Mouse (Mus musculus): ENCODE measurements around the gene Gxylt2. TPM values are rescaled to one million over a fixed set of nuclear protein-coding genes. Genes with fewer than 3 reads are reported as not detected.

The Gxylt2 gene
- polyA plus RNA-seq, 1 experiment from 2014 or later: 24.1 TPM

GRCm38 (mm10) chr6:100686341-100686740, 18.2 kb upstream of the Gxylt2 start:
- Histone ChIP-seq H3K4me3 (no peak overlapping the region), H3K9me3 (no peaks in the 10 kb centered on the region), H3K27ac (no peak overlapping the region), H3K27me3 (no peaks in the 10 kb centered on the region), H3K4me2 (replicated peaks) (no peak overlapping the region), H3K36me3 (no peaks in the 10 kb centered on the region), H3K9ac (no peak overlapping the region), H3K4me1 (no peaks in the 10 kb centered on the region)
- 68% methylated on average over 2 of the region's 2 CpGs for WGBS
- ATAC-seq (ENCODE audit: insufficient number of reproducible peaks, insufficient read depth, low FRiP score, low TSS enrichment): no peak

GRCm38 (mm10) chr6:100699986-100700385, 4.5 kb upstream of the Gxylt2 start:
- Histone ChIP-seq H3K27ac (no peak overlapping the region), H3K4me2 (replicated peaks) (no peak overlapping the region), H3K4me1 (peaks cover 6% of the 10 kb centered on the region), H3K9me3 (no peaks in the 10 kb centered on the region), H3K4me3 (no peak overlapping the region), H3K27me3 (0 out of 2 replicates have a peak, but pooled peaks cover 3% of the 10 kb centered on the region), H3K9ac (no peak overlapping the region), H3K36me3 (no peaks in the 10 kb centered on the region)
- ATAC-seq (ENCODE audit: insufficient number of reproducible peaks, insufficient read depth, low FRiP score, low TSS enrichment): no peak
- 83% methylated on average over 5 of the region's 5 CpGs for WGBS

- H3K27ac ChIP-seq: no peak overlapping the region
- H3K9me3 ChIP-seq: no peaks in the 10 kb centered on the region
- H3K4me3 ChIP-seq: no peak overlapping the region
- H3K4me2 ChIP-seq (replicated peaks): no peak overlapping the region
- 0 out of 2 replicates have a peak, but pooled peaks cover 3% of the 10 kb centered on the region for H3K27me3 ChIP-seq
- WGBS: 49% methylated on average over 5 of the region's 5 CpGs
- H3K4me1 ChIP-seq: peaks cover 6% of the 10 kb centered on the region
- no peaks in the 10 kb centered on the region for H3K36me3 ChIP-seq
- H3K9ac ChIP-seq: no peak overlapping the region
- ATAC-seq (ENCODE audit: insufficient number of reproducible peaks, insufficient read depth, low FRiP score, low TSS enrichment): no peak
These were observed 3.8 kb upstream of the Gxylt2 start for GRCm38 (mm10) chr6:100700774-100701173.

GRCm38 (mm10) chr6:100704197-100704573, 349 bp upstream of the Gxylt2 start:
- H3K4me1 ChIP-seq: peaks cover 26% of the 10 kb centered on the region
- peak; percentile 39; the same call in 1 of the 2 replicates for ATAC-seq (ENCODE audit: insufficient number of reproducible peaks, insufficient read depth, low FRiP score, low TSS enrichment)
- no peaks in the 10 kb centered on the region for H3K9me3 ChIP-seq
- H3K36me3 ChIP-seq: no peaks in the 10 kb centered on the region
- H3K4me2 ChIP-seq (replicated peaks): peak overlapping the region; percentile 85
- peak overlapping the region; percentile 91 for H3K9ac ChIP-seq
- peak overlapping the region; percentile 90; the same call in 1 of the 2 replicates for H3K27ac ChIP-seq
- H3K27me3 ChIP-seq: 0 out of 2 replicates have a peak, but pooled peaks cover 3% of the 10 kb centered on the region
- peak overlapping the region; percentile 88 for H3K4me3 ChIP-seq
- WGBS: 25% methylated on average over 8 of the region's 8 CpGs

GRCm38 (mm10) chr6:100705366-100705811, 855 bp downstream of the Gxylt2 start:
- Histone ChIP-seq H3K27ac (peak overlapping the region; percentile 90), H3K4me3 (peak overlapping the region; percentile 88), H3K4me2 (replicated peaks) (peak overlapping the region; percentile 85), H3K4me1 (peaks cover 33% of the 10 kb centered on the region), H3K9ac (peak overlapping the region; percentile 91), H3K36me3 (no peaks in the 10 kb centered on the region), H3K27me3 (0 out of 2 replicates have a peak, but pooled peaks cover 3% of the 10 kb centered on the region), H3K9me3 (no peaks in the 10 kb centered on the region)
- ATAC-seq (ENCODE audit: insufficient number of reproducible peaks, insufficient read depth, low FRiP score, low TSS enrichment): no peak
- 1% methylated on average over 15 of the region's 15 CpGs for WGBS

GRCm38 (mm10) chr6:100706861-100707260, 2.3 kb downstream of the Gxylt2 start:
- H3K9ac ChIP-seq: no peak overlapping the region
- no peak overlapping the region for H3K4me3 ChIP-seq
- 79% methylated on average over 6 of the region's 6 CpGs for WGBS
- no peaks in the 10 kb centered on the region for H3K9me3 ChIP-seq
- H3K4me1 ChIP-seq: peaks cover 33% of the 10 kb centered on the region
- H3K27me3 ChIP-seq: 0 out of 2 replicates have a peak, but pooled peaks cover 3% of the 10 kb centered on the region
- no peaks in the 10 kb centered on the region for H3K36me3 ChIP-seq
- H3K4me2 ChIP-seq (replicated peaks): peak overlapping the region; percentile 85
- H3K27ac ChIP-seq: peak overlapping the region; percentile 92
- no peak for ATAC-seq (ENCODE audit: insufficient number of reproducible peaks, insufficient read depth, low FRiP score, low TSS enrichment)

- no peaks in the 10 kb centered on the region for H3K9me3 ChIP-seq
- H3K27ac ChIP-seq: peak overlapping the region; percentile 92
- H3K4me3 ChIP-seq: no peak overlapping the region
- 0 out of 2 replicates have a peak, but pooled peaks cover 3% of the 10 kb centered on the region for H3K27me3 ChIP-seq
- ATAC-seq (ENCODE audit: insufficient number of reproducible peaks, insufficient read depth, low FRiP score, low TSS enrichment): peak; percentile 25; the same call in 1 of the 2 replicates
- peaks cover 33% of the 10 kb centered on the region for H3K4me1 ChIP-seq
- H3K9ac ChIP-seq: no peak overlapping the region
- WGBS: 26% methylated on average over 7 of the region's 7 CpGs
- no peaks in the 10 kb centered on the region for H3K36me3 ChIP-seq
- peak overlapping the region; percentile 41 for H3K4me2 ChIP-seq (replicated peaks)
These were observed 3.0 kb downstream of the Gxylt2 start for GRCm38 (mm10) chr6:100707557-100707956.

GRCm38 (mm10) chr6:100708248-100708647, 3.7 kb downstream of the Gxylt2 start:
- H3K36me3 ChIP-seq: no peaks in the 10 kb centered on the region
- WGBS: 78% methylated on average over 1 of the region's 1 CpGs
- no peaks in the 10 kb centered on the region for H3K9me3 ChIP-seq
- H3K9ac ChIP-seq: no peak overlapping the region
- H3K27me3 ChIP-seq: 0 out of 2 replicates have a peak, but pooled peaks cover 3% of the 10 kb centered on the region
- ATAC-seq (ENCODE audit: insufficient number of reproducible peaks, insufficient read depth, low FRiP score, low TSS enrichment): no peak
- peak overlapping the region; percentile 92; the same call in 1 of the 2 replicates for H3K27ac ChIP-seq
- H3K4me1 ChIP-seq: peaks cover 33% of the 10 kb centered on the region
- H3K4me2 ChIP-seq (replicated peaks): no peak overlapping the region
- no peak overlapping the region for H3K4me3 ChIP-seq

- Histone ChIP-seq H3K27me3 (0 out of 2 replicates have a peak, but pooled peaks cover 3% of the 10 kb centered on the region), H3K9ac (no peak overlapping the region), H3K4me1 (peaks cover 31% of the 10 kb centered on the region), H3K4me2 (replicated peaks) (no peak overlapping the region), H3K36me3 (no peaks in the 10 kb centered on the region), H3K27ac (peak overlapping the region; percentile 55; the same call in 1 of the 2 replicates), H3K9me3 (no peaks in the 10 kb centered on the region), H3K4me3 (no peak overlapping the region)
- 81% methylated on average over 9 of the region's 9 CpGs for WGBS
- no peak for ATAC-seq (ENCODE audit: insufficient number of reproducible peaks, insufficient read depth, low FRiP score, low TSS enrichment)
These were observed 4.5 kb downstream of the Gxylt2 start for GRCm38 (mm10) chr6:100708996-100709395.

GRCm38 (mm10) chr6:100709483-100709882, 4.9 kb downstream of the Gxylt2 start:
- no peak for ATAC-seq (ENCODE audit: insufficient number of reproducible peaks, insufficient read depth, low FRiP score, low TSS enrichment)
- no peak overlapping the region for H3K4me3 ChIP-seq
- H3K27ac ChIP-seq: peak overlapping the region; percentile 55; the same call in 1 of the 2 replicates

GRCm38 (mm10) chr6:100710170-100710569, 5.6 kb downstream of the Gxylt2 start:
- Histone ChIP-seq H3K36me3 (no peaks in the 10 kb centered on the region), H3K4me3 (no peak overlapping the region), H3K9ac (no peak overlapping the region), H3K4me2 (replicated peaks) (no peak overlapping the region), H3K27me3 (no peaks in the 10 kb centered on the region), H3K9me3 (no peaks in the 10 kb centered on the region), H3K27ac (no peak overlapping the region), H3K4me1 (peaks cover 31% of the 10 kb centered on the region)
- ATAC-seq (ENCODE audit: insufficient number of reproducible peaks, insufficient read depth, low FRiP score, low TSS enrichment): no peak
- 36% methylated on average over 4 of the region's 4 CpGs for WGBS

More at GRCm38 (mm10) chr6:100709483-100709882, 4.9 kb downstream of the Gxylt2 start:
- Histone ChIP-seq H3K36me3 (no peaks in the 10 kb centered on the region), H3K4me2 (replicated peaks) (no peak overlapping the region), H3K27me3 (0 out of 2 replicates have a peak, but pooled peaks cover 3% of the 10 kb centered on the region), H3K4me1 (peaks cover 27% of the 10 kb centered on the region), H3K9me3 (no peaks in the 10 kb centered on the region), H3K9ac (no peak overlapping the region)
- 25% methylated on average over 7 of the region's 7 CpGs for WGBS

- WGBS: 83% methylated on average over 5 of the region's 5 CpGs
- H3K9ac ChIP-seq: no peak overlapping the region
- H3K4me3 ChIP-seq: no peak overlapping the region
- no peaks in the 10 kb centered on the region for H3K27me3 ChIP-seq
- no peak for ATAC-seq (ENCODE audit: insufficient number of reproducible peaks, insufficient read depth, low FRiP score, low TSS enrichment)
- H3K27ac ChIP-seq: no peak overlapping the region
- H3K9me3 ChIP-seq: no peaks in the 10 kb centered on the region
- H3K4me2 ChIP-seq (replicated peaks): no peak overlapping the region
- H3K4me1 ChIP-seq: peaks cover 36% of the 10 kb centered on the region
- H3K36me3 ChIP-seq: no peaks in the 10 kb centered on the region
These were observed 6.3 kb downstream of the Gxylt2 start for GRCm38 (mm10) chr6:100710866-100711265.
